Mouse (Mus musculus): ENCODE data around the gene Galp. TPM values are rescaled to one million over a fixed set of nuclear protein-coding genes. Genes with fewer than 3 reads are reported as not detected.
A peak's percentile ranks its signal among the peaks of the same experiment; 100 is the strongest.

Gene Galp
- polyA plus RNA-seq, 1 experiment from 2014 or later: not detected

DNA sequence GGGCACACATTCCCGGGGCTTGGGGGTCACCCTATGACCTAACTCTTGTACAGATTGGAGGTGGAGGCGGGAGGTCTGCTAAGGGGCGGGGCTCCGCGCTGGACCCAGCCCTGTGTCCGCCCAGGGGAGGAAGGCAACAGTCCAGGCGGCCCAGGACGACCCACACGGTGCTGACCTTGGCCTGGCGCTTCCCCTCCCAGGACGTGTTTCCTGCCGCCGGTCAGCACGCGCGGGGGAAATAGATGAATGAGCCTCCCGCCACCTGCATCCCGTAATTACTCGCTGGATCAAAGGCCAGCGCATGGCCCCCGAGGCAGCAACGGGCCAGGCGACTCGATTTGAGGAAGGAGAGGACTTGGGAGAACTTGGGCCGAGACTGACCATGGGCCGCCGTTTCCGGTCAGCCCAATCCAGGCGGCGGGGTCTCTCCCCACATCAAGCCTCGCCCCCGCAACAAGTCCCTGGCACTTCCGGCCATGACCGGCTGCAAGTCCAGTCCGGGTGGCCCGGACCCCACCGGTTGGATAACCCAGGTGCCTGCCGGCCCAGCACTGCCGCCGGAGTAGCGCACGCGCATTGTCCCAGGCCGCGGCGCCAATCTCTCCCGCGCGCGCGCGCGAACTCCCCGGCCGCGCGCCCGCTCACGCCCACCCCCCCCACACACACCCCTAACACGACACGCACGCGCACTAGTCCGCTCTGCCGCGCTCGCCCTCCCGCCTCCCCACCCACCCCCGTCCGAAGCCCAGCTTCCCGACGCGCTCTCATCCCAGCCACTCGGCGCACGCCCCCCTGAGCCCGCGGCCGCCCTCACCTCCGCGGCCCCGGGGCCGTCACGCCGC, 41.6 kb upstream of the Galp start:
- Histone ChIP-seq H3K4me1 (replicated peaks; ENCODE audit: control insufficient read depth, insufficient read depth) (peaks cover 4% of the 10 kb centered on the region; the same call in 1 of the 2 replicates), H3K4me2 (replicated peaks; ENCODE audit: low read depth) (peak overlapping the region; percentile 89), H3K4me3 (ENCODE audit: low read depth, low read length) (peak overlapping the region; percentile 84), H3K9ac (ENCODE audit: low read length) (peak overlapping the region; percentile 83), H3K36me3 (ENCODE audit: control insufficient read depth, insufficient read depth, low read length) (no peaks in the 10 kb centered on the region), H3K27me3 (ENCODE audit: control insufficient read depth, insufficient read depth, low read length) (no peaks in the 10 kb centered on the region), H3K27ac (replicated peaks) (peak overlapping the region; percentile 95), H3K9me3 (ENCODE audit: control insufficient read depth, low read length) (no peaks in the 10 kb centered on the region)
- DNase-seq (ENCODE audit: low spot score) (peak; percentile 91), ATAC-seq (ENCODE audit: low FRiP score, low TSS enrichment) (peak; percentile 73)
- TF ChIP-seq CTCF (IDR thresholded peaks at IDR 0.05; ENCODE audit: low read depth) (no peak), EP300 (optimal IDR thresholded peaks at IDR 0.05) (no peak)
- WGBS: under 1% methylated on average over 33 of the region's 85 CpGs

DNA sequence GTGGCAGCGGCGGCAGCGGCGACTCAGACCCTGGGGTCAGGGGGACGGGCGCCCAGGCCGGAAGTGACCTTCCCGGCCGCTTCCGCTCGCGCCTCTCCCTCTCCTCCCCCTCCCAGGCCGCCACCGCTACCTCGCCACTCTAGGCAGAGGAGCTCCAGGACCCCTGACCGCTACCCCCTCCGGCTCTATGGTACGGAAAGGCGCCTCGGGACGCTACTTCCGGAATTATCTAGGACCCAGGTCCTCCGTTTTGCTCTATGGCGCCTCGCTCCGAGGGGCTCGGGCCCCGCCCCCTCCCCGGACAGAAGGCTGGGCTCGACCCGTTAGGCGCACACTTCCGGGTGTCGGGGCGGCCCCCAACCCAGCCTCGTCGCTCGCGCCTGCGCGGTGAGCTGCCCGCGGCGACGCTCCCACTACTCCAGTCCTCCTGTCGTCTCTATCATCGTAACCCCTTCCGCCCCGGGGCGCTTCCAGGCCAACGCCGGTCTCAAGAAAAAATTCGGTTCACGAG, 40.9 kb upstream of the Galp start, which contains the start of gene Zfp787:
Gene Zfp787, minus strand, starts transcription at position 97 of the 511 bp plus-strand sequence.
- Histone ChIP-seq H3K27me3 (ENCODE audit: control insufficient read depth, insufficient read depth, low read length) (no peaks in the 10 kb centered on the region), H3K4me2 (replicated peaks; ENCODE audit: low read depth) (peak within 1 kb of the TSS; percentile 89), H3K4me3 (ENCODE audit: low read depth, low read length) (peak within 1 kb of the TSS; percentile 84), H3K9ac (ENCODE audit: low read length) (peak within 1 kb of the TSS; percentile 83), H3K4me1 (replicated peaks; ENCODE audit: control insufficient read depth, insufficient read depth) (peaks cover 4% of the 10 kb centered on the region; the same call in 1 of the 2 replicates), H3K36me3 (ENCODE audit: control insufficient read depth, insufficient read depth, low read length) (no peaks in the 10 kb centered on the region), H3K27ac (replicated peaks) (peak within 1 kb of the TSS; percentile 95), H3K9me3 (ENCODE audit: control insufficient read depth, low read length) (no peaks in the 10 kb centered on the region)
- ATAC-seq (ENCODE audit: low FRiP score, low TSS enrichment) (peak; percentile 95), DNase-seq (ENCODE audit: low spot score) (peak; percentile 92)
- under 1% methylated on average over 39 of the region's 54 CpGs for WGBS
- TF ChIP-seq EP300 (optimal IDR thresholded peaks at IDR 0.05) (no peak), CTCF (IDR thresholded peaks at IDR 0.05; ENCODE audit: low read depth) (peak; percentile 2; the same call in 1 of the 2 replicates)

DNA sequence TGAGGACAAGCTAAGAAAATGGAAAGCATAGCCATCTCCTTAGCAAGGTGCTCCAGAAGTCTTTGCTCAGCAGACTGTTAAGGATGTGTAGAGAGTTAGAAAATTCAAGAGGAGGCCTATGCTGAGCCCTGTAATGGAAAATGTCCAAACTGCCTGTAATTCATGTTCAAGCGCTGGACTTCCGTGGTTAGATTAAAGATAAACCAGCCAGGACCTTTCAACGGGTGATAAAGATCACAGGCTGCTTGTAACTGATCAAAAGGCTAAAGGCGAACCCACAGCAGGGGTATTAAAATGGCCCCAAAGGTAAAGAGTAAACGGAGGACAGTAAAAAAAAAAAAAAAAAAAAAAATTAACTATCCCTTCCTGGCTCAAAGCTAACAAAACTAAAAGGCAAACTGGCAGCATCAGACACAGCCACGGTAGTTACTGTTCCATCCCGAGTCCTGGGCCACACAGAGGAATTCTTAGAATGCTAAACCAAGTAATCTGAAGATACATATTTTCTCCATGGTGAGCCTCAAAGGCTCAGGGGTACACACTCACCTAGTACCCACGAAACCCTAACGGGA, 39.9 kb upstream of the Galp start:
- H3K4me3 ChIP-seq (ENCODE audit: low read depth, low read length): peak overlapping the region; percentile 84; the same call in 1 of the 2 replicates
- H3K27me3 ChIP-seq (ENCODE audit: control insufficient read depth, insufficient read depth, low read length): no peaks in the 10 kb centered on the region
- no peak for ATAC-seq (ENCODE audit: low FRiP score, low TSS enrichment)
- peak overlapping the region; percentile 83; the same call in 1 of the 2 replicates for H3K9ac ChIP-seq (ENCODE audit: low read length)
- no peaks in the 10 kb centered on the region for H3K9me3 ChIP-seq (ENCODE audit: control insufficient read depth, low read length)
- no peak for DNase-seq (ENCODE audit: low spot score)
- no peak overlapping the region for H3K27ac ChIP-seq (replicated peaks)
- WGBS: 40% methylated on average over 9 of the region's 9 CpGs
- peaks cover 2% of the 10 kb centered on the region; the same call in 1 of the 2 replicates for H3K4me1 ChIP-seq (replicated peaks; ENCODE audit: control insufficient read depth, insufficient read depth)
- no peaks in the 10 kb centered on the region for H3K36me3 ChIP-seq (ENCODE audit: control insufficient read depth, insufficient read depth, low read length)
- TF ChIP-seq EP300 (optimal IDR thresholded peaks at IDR 0.05) (no peak), CTCF (IDR thresholded peaks at IDR 0.05; ENCODE audit: low read depth) (no peak)
- H3K4me2 ChIP-seq (replicated peaks; ENCODE audit: low read depth): peak overlapping the region; percentile 89

GRCm38 (mm10) chr7:6157479-6157878, 39.4 kb upstream of the Galp start:
- TF ChIP-seq CTCF (IDR thresholded peaks at IDR 0.05; ENCODE audit: low read depth): no peak
- TF ChIP-seq EP300 (optimal IDR thresholded peaks at IDR 0.05): no peak
- no peak overlapping the region for H3K4me2 ChIP-seq (replicated peaks; ENCODE audit: low read depth)
- H3K9ac ChIP-seq (ENCODE audit: low read length): no peak overlapping the region
- no peak overlapping the region for H3K27ac ChIP-seq (replicated peaks)
- 64% methylated on average over 1 of the region's 1 CpGs for WGBS
- ATAC-seq (ENCODE audit: low FRiP score, low TSS enrichment): no peak
- H3K36me3 ChIP-seq (ENCODE audit: control insufficient read depth, insufficient read depth, low read length): no peaks in the 10 kb centered on the region
- H3K9me3 ChIP-seq (ENCODE audit: control insufficient read depth, low read length): no peaks in the 10 kb centered on the region
- no peak for DNase-seq (ENCODE audit: low spot score)
- H3K4me3 ChIP-seq (ENCODE audit: low read depth, low read length): no peak overlapping the region
- no peaks in the 10 kb centered on the region; the same call in 1 of the 2 replicates for H3K4me1 ChIP-seq (replicated peaks; ENCODE audit: control insufficient read depth, insufficient read depth)
- H3K27me3 ChIP-seq (ENCODE audit: control insufficient read depth, insufficient read depth, low read length): no peaks in the 10 kb centered on the region

- Histone ChIP-seq H3K9ac (ENCODE audit: low read length) (peak overlapping the region; percentile 13; the same call in 1 of the 2 replicates), H3K27ac (replicated peaks) (0 out of 2 replicates have a peak overlapping the region, but pooled peaks have one; percentile 40), H3K4me2 (replicated peaks; ENCODE audit: low read depth) (no peak overlapping the region), H3K36me3 (ENCODE audit: control insufficient read depth, insufficient read depth, low read length) (no peaks in the 10 kb centered on the region), H3K9me3 (ENCODE audit: control insufficient read depth, low read length) (no peaks in the 10 kb centered on the region), H3K4me1 (replicated peaks; ENCODE audit: control insufficient read depth, insufficient read depth) (no peaks in the 10 kb centered on the region; the same call in 1 of the 2 replicates), H3K27me3 (ENCODE audit: control insufficient read depth, insufficient read depth, low read length) (no peaks in the 10 kb centered on the region), H3K4me3 (ENCODE audit: low read depth, low read length) (no peak overlapping the region)
- ATAC-seq (ENCODE audit: low FRiP score, low TSS enrichment) (no peak), DNase-seq (ENCODE audit: low spot score) (no peak)
- TF ChIP-seq CTCF (IDR thresholded peaks at IDR 0.05; ENCODE audit: low read depth) (no peak), EP300 (optimal IDR thresholded peaks at IDR 0.05) (no peak)
- 78% methylated on average over 3 of the region's 3 CpGs for WGBS
Observed at GRCm38 (mm10) chr7:6159604-6160003, 37.3 kb upstream of the Galp start.
